Mouse (Mus musculus): ENCODE measurements around the gene Chek2.

- no peak for TF ChIP-seq CTCF (IDR thresholded peaks at IDR 0.05; ENCODE audit: low read depth, low read length)
- no peak for TF ChIP-seq GATA1 (IDR thresholded peaks at IDR 0.05; ENCODE audit: borderline replicate concordance, low read length)
- no peak for TF ChIP-seq TAL1 (conservative IDR thresholded peaks at IDR 0.05; ENCODE audit: low read depth, low read length)
- no peak for TF ChIP-seq GATA2 (IDR thresholded peaks at IDR 0.05; ENCODE audit: borderline replicate concordance, low read depth, low read length)
Observed at GRCm38 (mm10) chr5:110897114-110897788, 57.5 kb downstream of the Chek2 start.
